Mouse (Mus musculus) liver, adult (tissue): ENCODE results near the gene Taar3.

Experiments
- GATA4 ChIP-seq: IDR thresholded peaks from 2 replicates; pipeline ENCODE4 v1.6.1; 2014; ENCODE audit warnings: mild to moderate bottlenecking, low read length; ENCODE audit not compliant: insufficient replicate concordance

The Taar3 gene

DNA sequence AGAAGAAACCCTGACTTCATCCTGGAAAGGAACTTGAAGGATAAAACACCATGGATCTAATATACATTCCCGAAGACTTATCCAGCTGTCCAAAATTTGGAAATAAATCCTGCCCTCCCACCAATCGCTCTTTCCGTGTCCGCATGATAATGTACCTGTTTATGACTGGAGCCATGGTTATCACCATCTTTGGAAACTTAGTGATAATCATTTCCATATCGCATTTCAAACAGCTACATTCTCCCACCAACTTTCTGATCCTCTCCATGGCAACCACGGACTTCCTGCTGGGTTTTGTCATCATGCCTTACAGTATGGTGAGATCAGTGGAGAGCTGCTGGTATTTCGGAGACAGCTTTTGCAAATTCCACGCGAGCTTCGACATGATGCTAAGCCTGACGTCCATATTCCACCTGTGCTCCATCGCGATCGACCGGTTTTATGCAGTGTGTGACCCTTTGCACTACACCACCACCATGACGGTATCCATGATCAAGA, at the start of gene Taar3:
Gene Taar3, plus strand, starts transcription at position 51 of the 498 bp plus-strand sequence.
- no peak for TF ChIP-seq GATA4

DNA sequence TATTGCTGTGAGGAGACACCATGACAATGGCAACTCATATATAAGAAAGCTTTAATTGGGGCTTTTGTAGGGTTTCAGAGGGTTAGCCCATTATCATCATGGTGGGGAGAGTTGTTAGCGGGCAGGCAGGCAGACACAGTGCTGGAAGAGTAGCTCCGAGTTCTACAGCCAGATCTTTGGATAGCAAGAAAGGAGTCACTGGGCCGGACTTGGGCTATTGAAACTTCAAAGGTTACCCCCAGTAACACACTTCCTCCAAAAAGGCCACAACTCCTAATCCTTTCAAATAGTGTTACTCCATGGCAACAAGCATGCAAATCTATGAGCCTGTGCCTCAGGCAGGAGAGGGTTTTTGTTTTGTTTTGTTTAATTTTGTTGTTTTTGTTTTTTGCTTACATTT, 48.2 kb upstream of the Taar3 start:
- no peak for TF ChIP-seq GATA4

DNA sequence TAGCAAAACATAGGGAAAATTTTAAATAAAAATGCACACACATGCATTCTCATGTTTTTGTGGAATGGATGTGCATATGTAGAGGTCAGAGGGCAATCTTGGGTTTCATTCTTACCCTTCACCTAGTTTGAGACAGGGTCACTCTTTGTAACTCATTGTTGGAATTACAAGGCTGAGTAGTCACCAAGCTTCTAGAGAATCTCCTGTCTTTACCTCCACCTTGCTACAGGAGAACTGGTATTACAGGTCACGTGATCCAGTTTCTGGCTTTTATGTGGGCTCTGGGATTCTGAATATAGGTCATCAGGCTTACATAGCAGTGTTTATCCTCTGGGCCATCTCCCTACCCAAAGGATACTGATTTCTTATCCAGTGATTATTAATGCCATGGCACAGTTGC, 43.7 kb upstream of the Taar3 start:
- no peak for TF ChIP-seq GATA4

- no peak for TF ChIP-seq GATA4
These were observed 29.3 kb upstream of the Taar3 start, which contains the start of gene Taar1 for GRCm38 (mm10) chr10:23920056-23920455. Gene Taar1, plus strand, starts transcription at chr10:23920356.

GRCm38 (mm10) chr10:23922468-23922867, 26.9 kb upstream of the Taar3 start:
- no peak for TF ChIP-seq GATA4

GRCm38 (mm10) chr10:23923941-23924340, 25.4 kb upstream of the Taar3 start:
- TF ChIP-seq GATA4: no peak

DNA sequence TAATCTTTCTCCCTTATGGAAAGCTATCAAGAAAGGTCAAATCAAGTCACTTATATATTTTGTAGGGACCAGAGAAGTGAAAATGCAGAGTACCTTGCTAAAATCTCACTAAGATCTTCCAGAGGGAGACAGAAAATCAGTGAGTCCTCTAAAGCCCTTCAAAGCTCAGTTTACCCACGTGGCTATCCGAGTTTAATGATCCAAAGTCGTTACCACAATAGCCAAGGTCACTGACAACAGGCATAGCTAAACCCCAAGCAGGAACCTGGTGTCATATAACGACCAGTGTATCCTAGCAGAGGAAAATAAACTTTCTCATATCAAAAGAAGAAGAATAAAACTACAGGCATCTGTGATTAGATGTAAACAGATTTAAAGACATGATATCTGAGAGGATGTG, 11.7 kb upstream of the Taar3 start:
- no peak for TF ChIP-seq GATA4

DNA sequence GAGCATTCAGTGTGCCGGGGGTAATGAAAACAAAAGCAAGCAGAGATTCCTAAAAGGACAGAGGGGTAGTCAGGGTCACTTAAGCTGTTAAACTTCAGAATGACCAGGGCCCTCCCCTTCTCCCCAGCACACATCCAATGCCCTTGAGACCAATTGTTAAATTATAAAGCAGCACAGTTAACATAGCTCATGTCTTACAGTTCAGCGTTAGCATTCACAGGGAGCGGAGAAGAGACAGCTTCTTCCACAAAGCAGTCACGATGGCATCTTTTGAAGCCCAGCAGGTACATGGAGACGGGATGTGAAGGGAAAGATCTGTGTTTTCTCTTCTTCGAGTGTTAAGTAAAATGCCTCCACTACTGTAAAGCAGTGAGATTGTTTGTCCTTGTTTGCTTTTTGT, 11.0 kb upstream of the Taar3 start, which contains the start of gene Taar2:
Gene Taar2, plus strand, starts transcription at position 261 of the 400 bp plus-strand sequence.
- no peak for TF ChIP-seq GATA4

DNA sequence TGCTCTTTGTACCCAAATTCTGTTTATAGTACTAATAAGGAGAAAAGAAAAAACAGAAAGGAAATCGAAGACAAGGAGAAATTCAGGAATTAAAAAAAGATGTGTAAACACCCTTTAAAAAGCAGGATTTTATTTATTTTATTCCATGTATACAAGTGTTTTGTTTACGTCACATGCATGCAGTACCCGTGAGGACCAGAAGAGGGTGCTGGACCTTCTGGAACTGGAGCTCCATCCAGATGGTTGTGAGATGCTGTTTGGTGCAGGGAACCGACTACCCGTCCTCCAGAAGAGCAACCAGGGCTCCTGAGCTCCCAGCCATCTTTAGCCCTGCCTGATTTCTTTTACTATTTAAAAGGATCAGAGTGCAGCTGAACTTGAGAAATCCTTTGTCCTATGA, 6.9 kb upstream of the Taar3 start:
- TF ChIP-seq GATA4: no peak

DNA sequence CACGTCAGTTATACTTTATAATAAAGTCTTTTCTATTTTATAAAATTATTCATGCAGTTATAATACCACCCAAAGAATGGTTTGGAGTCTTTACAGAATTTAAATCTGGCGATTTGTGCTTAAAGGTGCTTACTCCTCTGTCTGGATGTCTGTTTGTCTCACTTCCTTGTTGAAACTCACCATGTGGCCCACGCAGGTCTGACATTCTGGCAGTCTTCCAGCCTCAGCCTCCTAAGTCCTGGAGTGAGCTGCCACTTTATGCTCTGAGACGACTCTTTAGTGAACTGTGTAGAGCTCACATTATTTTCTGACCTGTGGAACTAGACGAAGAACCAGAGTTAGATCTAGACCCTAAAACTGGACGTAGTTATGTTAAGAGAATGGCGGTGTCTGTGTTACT, 1.3 kb upstream of the Taar3 start:
- no peak for TF ChIP-seq GATA4

DNA sequence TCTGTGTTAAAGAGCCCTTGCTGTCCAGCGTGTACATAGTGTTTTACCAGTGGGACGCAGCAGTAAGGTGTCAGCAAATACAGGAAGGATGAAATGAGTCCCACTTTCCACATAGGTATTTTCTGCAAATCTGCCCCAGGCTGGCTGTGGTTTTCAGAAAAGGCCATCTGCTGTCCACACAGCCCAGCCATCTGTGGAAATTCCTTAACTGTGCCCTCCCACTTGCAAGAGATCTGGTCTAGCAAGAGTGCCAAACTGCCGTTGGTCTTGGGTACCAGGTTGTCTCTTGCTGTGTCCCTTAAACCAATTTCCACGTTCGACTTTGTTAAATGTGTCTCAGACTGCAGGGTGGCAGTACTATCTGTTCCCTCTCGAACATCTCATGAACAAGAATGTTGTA, 2.4 kb downstream of the Taar3 start:
- TF ChIP-seq GATA4: no peak

DNA sequence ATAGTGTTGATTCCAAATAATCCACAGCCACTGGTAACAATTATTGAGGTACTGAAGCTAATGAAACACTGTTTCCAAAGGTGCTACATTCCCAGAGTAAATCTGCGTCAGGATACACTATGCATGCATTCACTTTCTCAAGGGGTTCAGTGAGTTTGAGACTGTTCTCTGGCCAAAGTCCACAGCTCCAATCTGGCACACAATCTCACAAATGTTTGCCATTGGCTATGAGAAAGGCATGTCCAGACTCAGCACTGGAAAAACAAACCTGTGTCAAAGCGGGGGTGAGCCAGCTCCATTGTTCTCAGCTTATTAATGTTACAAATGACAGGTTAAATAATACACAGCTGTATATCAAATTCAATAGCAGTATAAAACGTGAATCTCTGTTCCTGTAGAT, 9.7 kb downstream of the Taar3 start:
- TF ChIP-seq GATA4: no peak

DNA sequence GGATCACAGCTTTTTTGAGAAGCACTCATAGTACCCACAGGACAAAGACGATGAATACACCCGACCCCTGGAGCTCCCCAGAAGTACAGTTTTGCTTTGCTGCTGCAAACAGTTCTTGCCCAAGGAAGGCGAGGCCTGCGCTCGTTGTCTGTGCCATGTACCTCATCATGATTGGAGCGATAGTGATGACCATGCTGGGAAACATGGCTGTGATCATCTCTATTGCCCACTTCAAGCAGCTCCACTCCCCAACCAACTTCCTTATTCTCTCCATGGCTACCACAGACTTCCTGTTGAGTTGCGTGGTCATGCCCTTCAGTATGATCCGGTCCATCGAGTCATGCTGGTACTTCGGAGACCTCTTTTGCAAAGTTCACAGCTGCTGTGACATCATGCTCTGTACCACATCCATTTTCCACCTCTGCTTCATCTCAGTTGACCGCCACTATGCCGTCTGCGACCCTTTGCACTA, 11.1 kb downstream of the Taar3 start, which contains the start of gene Taar4:
Gene Taar4, plus strand, starts transcription at position 51 of the 472 bp plus-strand sequence.
- no peak for TF ChIP-seq GATA4

DNA sequence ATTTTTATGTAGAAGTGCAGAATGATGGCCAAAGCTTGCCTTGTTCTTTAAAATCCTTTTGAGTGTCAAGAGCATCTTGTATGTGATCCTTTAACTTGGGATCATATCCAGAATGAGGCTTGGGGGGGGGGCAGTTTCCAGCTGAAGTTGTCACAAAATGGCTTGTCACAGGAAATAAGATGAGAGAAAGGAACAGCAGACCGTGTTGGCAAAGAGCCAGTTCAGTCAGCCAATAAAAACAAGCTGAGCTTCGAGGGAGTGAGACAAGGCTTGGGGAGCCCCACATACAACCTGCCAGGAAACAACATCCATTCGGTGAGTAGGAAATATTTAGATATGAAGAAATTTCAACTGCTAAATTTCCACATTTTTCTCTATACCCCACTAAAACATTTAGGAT, 14.1 kb downstream of the Taar3 start:
- no peak for TF ChIP-seq GATA4

GRCm38 (mm10) chr10:23964921-23965610, 15.7 kb downstream of the Taar3 start:
- TF ChIP-seq GATA4: no peak

DNA sequence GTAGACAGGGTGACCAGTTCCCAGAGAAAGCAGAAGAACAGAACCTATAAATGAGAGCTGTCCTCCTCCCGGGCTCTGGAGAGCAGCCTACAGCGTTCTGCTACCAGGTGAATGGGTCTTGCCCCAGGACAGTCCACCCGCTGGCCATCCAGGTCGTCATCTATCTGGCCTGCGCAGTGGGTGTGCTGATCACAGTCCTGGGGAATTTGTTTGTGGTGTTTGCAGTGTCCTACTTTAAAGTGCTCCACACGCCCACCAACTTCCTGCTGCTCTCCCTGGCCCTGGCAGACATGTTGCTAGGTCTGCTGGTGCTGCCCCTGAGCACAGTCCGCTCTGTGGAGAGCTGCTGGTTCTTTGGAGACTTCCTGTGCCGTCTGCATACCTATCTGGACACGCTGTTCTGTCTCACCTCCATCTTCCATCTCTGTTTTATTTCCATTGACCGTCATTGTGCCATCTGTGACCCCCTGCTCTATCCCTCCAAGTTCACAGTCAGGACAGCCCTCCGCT, 21.4 kb downstream of the Taar3 start, which contains the start of gene Taar5:
Gene Taar5, plus strand, starts transcription at position 51 of the 510 bp plus-strand sequence.
- TF ChIP-seq GATA4: no peak
